Mouse (Mus musculus): ENCODE measurements around the gene Arfgef3. TPM values are rescaled to one million over a fixed set of nuclear protein-coding genes. Genes with fewer than 3 reads are reported as not detected.

Gene Arfgef3
- 1.2 and 1.8 TPM in 2 replicates for polyA plus RNA-seq (2014; fragmentation: Nextera tagmentation; extraction: Ambion mirVana)

DNA sequence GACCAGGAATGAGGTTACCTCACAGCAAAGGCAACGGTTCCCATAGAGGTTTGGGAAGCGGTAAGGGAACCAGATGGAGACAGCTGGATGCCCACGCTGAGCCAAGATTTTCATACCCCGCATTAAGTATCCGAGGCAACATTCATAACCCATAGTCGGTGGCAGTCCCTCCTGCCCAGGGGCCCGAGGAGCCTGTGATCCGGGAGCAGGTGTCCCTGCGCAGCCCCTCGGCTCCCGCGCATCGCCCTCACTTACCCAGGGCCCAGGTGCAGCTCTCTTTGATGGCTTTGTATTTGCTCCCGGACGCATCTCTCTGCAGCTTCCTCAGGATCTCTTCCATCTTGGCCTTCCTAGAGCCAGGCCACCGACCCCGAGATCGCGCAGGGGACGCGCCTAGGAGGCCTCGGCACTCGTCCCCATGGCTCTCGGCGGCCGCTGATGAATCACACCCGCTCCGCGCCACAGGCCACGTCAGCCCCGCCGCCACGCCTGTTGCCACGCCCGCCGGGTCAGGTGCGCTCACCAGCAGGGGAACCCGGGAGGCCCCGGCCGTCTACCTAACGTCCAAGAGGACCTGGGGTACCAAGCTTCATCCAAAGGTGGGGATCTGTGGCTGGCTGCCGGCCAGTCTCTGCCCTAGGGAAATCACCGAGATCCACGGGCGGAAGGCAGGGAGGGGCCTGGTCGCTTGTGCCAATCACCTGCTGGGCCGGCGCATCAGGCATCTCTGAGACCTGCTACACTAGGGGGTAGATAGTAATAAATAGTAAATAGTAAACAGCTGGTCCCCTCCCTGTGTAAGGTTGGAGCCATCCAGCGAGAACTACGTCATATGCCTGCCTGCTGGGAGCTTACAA, at the start of gene Arfgef3:
Arfgef3 (minus strand) TSS at position 664 of the 857 bp plus-strand sequence.
- 2% methylated on average over 47 of the region's 50 CpGs for WGBS
- H3K4me3 ChIP-seq (ENCODE audit: low read depth, low read length), result peak within 1 kb of the TSS; percentile 42
- peaks cover 8% of the 10 kb centered on the region for H3K27me3 ChIP-seq (ENCODE audit: insufficient read depth, low read length)
- H3K4me2 ChIP-seq, result peak within 1 kb of the TSS; percentile 72
- H3K36me3 ChIP-seq (ENCODE audit: insufficient read depth), result no peaks in the 10 kb centered on the region
- peak within 1 kb of the TSS; percentile 27 for H3K9ac ChIP-seq
- H3K27ac ChIP-seq (ENCODE audit: low read depth), result no peak within 1 kb of the TSS
- H3K9me3 ChIP-seq (ENCODE audit: low read depth, low read length), result no peaks in the 10 kb centered on the region
- TF ChIP-seq CTCF (IDR thresholded peaks at IDR 0.05; ENCODE audit: low read depth), result no peak
- H3K4me1 ChIP-seq (ENCODE audit: insufficient read depth), result no peaks in the 10 kb centered on the region
- DNase-seq (peak; percentile 54), ATAC-seq (ENCODE audit: insufficient read depth) (peak; percentile 74)

DNA sequence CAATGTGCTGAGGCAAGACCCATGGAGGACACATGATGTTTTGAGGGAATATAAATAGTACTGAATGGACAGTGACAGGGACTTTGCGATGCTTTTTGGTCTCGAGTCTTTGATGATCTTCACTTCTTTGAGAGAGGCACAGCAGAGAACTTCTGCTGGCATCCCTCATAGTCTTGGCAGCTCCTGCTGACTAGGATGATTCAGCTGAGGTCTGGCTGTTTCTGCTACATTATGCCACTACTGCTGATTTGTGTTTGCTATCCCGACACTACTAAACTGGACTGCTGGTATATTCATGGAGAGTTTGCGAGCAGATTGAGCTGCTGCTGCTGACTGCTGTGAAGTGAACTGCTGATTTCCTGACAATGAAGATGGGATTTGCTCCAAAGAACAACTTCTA, 46.3 kb upstream of the Arfgef3 start:
- DNase-seq (no peak), ATAC-seq (ENCODE audit: insufficient read depth) (no peak)
- no peak for TF ChIP-seq CTCF (IDR thresholded peaks at IDR 0.05; ENCODE audit: low read depth)
- Histone ChIP-seq H3K4me3 (ENCODE audit: low read depth, low read length) (no peak overlapping the region), H3K27me3 (ENCODE audit: insufficient read depth, low read length) (no peaks in the 10 kb centered on the region), H3K36me3 (ENCODE audit: insufficient read depth) (no peaks in the 10 kb centered on the region), H3K9ac (no peak overlapping the region), H3K4me2 (no peak overlapping the region), H3K4me1 (ENCODE audit: insufficient read depth) (no peaks in the 10 kb centered on the region), H3K27ac (ENCODE audit: low read depth) (no peak overlapping the region), H3K9me3 (ENCODE audit: low read depth, low read length) (no peaks in the 10 kb centered on the region)
- WGBS, result 79% methylated on average over 4 of the region's 4 CpGs

GRCm38 (mm10) chr10:18788601-18789000, 44.9 kb upstream of the Arfgef3 start:
- no peaks in the 10 kb centered on the region for H3K36me3 ChIP-seq (ENCODE audit: insufficient read depth)
- TF ChIP-seq CTCF (IDR thresholded peaks at IDR 0.05; ENCODE audit: low read depth), result no peak
- H3K27ac ChIP-seq (ENCODE audit: low read depth), result no peak overlapping the region
- H3K9me3 ChIP-seq (ENCODE audit: low read depth, low read length), result no peaks in the 10 kb centered on the region
- H3K4me3 ChIP-seq (ENCODE audit: low read depth, low read length), result no peak overlapping the region
- H3K27me3 ChIP-seq (ENCODE audit: insufficient read depth, low read length), result no peaks in the 10 kb centered on the region
- DNase-seq, result no peak
- no peak overlapping the region for H3K9ac ChIP-seq
- ATAC-seq (ENCODE audit: insufficient read depth), result no peak
- H3K4me2 ChIP-seq, result no peak overlapping the region
- 50% methylated on average over 1 of the region's 1 CpGs for WGBS
- H3K4me1 ChIP-seq (ENCODE audit: insufficient read depth), result no peaks in the 10 kb centered on the region

GRCm38 (mm10) chr10:18786693-18787092, 42.9 kb upstream of the Arfgef3 start, which contains the start of gene Gm4922:
Gm4922 (minus strand) TSS chr10:18786793.
- 84% methylated on average over 1 of the region's 1 CpGs for WGBS
- no peaks in the 10 kb centered on the region for H3K27me3 ChIP-seq (ENCODE audit: insufficient read depth, low read length)
- no peaks in the 10 kb centered on the region for H3K36me3 ChIP-seq (ENCODE audit: insufficient read depth)
- H3K9me3 ChIP-seq (ENCODE audit: low read depth, low read length), result no peaks in the 10 kb centered on the region
- no peak within 1 kb of the TSS for H3K4me2 ChIP-seq
- H3K27ac ChIP-seq (ENCODE audit: low read depth), result no peak within 1 kb of the TSS
- no peak within 1 kb of the TSS for H3K4me3 ChIP-seq (ENCODE audit: low read depth, low read length)
- no peak for DNase-seq
- TF ChIP-seq CTCF (IDR thresholded peaks at IDR 0.05; ENCODE audit: low read depth), result no peak
- H3K4me1 ChIP-seq (ENCODE audit: insufficient read depth), result no peaks in the 10 kb centered on the region
- ATAC-seq (ENCODE audit: insufficient read depth), result no peak
- no peak within 1 kb of the TSS for H3K9ac ChIP-seq

DNA sequence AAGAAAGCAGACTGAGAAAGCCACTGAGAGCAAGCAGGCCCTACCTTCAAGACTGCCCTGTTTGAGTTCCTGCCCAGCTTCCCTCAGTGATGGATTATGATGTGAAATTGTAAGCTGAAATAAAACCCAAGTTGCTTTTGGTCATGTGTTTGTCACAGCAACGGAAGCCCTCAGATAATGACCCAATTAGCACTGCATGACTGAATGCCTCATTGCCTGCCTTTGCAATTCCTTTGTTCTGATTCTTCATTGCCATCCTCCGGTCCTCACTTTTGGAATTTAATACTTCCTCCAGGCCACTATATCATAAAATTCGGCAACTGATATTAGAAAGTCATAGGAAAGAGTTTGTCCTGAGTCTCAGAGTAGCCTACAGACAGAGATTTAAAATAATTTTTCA, 33.8 kb upstream of the Arfgef3 start:
- DNase-seq, result no peak
- no peaks in the 10 kb centered on the region for H3K9me3 ChIP-seq (ENCODE audit: low read depth, low read length)
- no peaks in the 10 kb centered on the region for H3K27me3 ChIP-seq (ENCODE audit: insufficient read depth, low read length)
- ATAC-seq (ENCODE audit: insufficient read depth), result no peak
- H3K27ac ChIP-seq (ENCODE audit: low read depth), result no peak overlapping the region
- H3K36me3 ChIP-seq (ENCODE audit: insufficient read depth), result no peaks in the 10 kb centered on the region
- H3K4me3 ChIP-seq (ENCODE audit: low read depth, low read length), result no peak overlapping the region
- no peak for TF ChIP-seq CTCF (IDR thresholded peaks at IDR 0.05; ENCODE audit: low read depth)
- no peaks in the 10 kb centered on the region for H3K4me1 ChIP-seq (ENCODE audit: insufficient read depth)
- H3K4me2 ChIP-seq, result no peak overlapping the region
- H3K9ac ChIP-seq, result no peak overlapping the region
- 71% methylated on average over 3 of the region's 3 CpGs for WGBS

- TF ChIP-seq CTCF (IDR thresholded peaks at IDR 0.05; ENCODE audit: low read depth), result no peak
- Histone ChIP-seq H3K27me3 (ENCODE audit: insufficient read depth, low read length) (no peaks in the 10 kb centered on the region), H3K9ac (no peak overlapping the region), H3K4me2 (no peak overlapping the region), H3K4me1 (ENCODE audit: insufficient read depth) (no peaks in the 10 kb centered on the region), H3K9me3 (ENCODE audit: low read depth, low read length) (no peaks in the 10 kb centered on the region), H3K27ac (ENCODE audit: low read depth) (no peak overlapping the region), H3K36me3 (ENCODE audit: insufficient read depth) (no peaks in the 10 kb centered on the region), H3K4me3 (ENCODE audit: low read depth, low read length) (no peak overlapping the region)
- DNase-seq (no peak), ATAC-seq (ENCODE audit: insufficient read depth) (no peak)
- WGBS, result 57% methylated on average over 4 of the region's 4 CpGs
Observed at GRCm38 (mm10) chr10:18772537-18773179, 28.9 kb upstream of the Arfgef3 start.

DNA sequence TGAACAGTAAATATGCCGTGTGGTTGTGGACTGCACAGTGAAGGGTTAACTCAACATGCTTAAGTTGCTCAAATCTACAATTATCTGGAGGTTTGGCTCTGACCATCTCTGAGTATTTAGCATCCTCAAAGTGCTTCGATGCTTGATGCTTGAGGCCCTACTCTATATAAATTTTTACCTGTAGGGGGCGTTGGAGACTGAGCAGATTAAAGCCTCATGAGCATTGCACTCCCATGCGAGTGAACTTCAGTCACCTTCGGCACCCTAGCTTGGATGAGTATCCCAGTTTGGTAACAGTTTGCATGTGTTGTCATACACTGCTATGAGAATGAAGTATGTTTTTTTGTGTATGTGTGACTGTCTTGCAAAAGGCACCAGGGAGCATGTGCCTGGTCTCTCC, 26.2 kb upstream of the Arfgef3 start:
- Histone ChIP-seq H3K27ac (ENCODE audit: low read depth) (no peak overlapping the region), H3K4me1 (ENCODE audit: insufficient read depth) (no peaks in the 10 kb centered on the region), H3K27me3 (ENCODE audit: insufficient read depth, low read length) (no peaks in the 10 kb centered on the region), H3K4me3 (ENCODE audit: low read depth, low read length) (no peak overlapping the region), H3K9ac (no peak overlapping the region), H3K36me3 (ENCODE audit: insufficient read depth) (no peaks in the 10 kb centered on the region), H3K4me2 (no peak overlapping the region), H3K9me3 (ENCODE audit: low read depth, low read length) (no peaks in the 10 kb centered on the region)
- 0 out of 2 replicates have a peak, but pooled peaks have one; percentile 20 for TF ChIP-seq CTCF (IDR thresholded peaks at IDR 0.05; ENCODE audit: low read depth)
- ATAC-seq (ENCODE audit: insufficient read depth), result no peak
- DNase-seq, result peak; percentile 24
- WGBS, result 51% methylated on average over 5 of the region's 5 CpGs

All from lung, embryonic 14.5 days (tissue).